Comparison of ENCODE assay signal across 9 mouse cellular contexts in the genomic region with DNA sequence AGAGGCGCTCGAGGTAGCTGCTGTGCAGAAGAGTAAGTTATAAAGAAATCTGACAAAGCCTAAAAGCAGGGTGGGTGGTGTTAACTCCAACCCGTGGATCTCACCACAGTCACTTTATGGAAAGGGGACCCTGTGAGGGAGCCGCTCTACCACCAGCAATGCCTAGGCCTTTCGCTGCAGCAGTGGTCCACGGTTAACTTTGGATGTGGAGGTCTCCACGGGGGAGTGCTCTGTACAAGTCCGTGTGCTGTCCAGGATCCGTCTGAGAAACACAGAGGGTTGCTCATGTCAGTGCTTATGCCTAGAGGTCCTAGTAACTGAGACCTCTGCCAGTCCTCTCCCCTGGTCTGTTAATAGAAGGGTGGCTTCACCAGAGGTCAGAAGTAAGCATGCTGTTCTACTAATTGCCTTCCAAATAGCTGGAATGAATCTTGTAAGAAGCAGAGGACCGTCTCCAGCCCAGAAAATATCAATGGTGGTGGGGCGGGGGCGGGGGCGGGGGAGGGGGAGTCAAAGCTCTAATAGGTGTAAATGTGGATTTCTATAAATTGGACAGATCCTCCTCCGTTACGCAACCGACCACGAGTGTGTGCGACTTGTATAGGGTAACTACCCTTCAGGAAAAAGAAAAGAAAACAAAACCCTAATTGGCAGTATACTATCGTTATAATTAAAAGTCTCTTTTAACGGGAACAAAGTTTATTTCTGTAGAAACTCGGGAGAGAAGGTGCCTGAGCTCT.
DNase-seq lines count a peak whose midpoint lies in the region; ATAC-seq and TF ChIP-seq lines count a peak whose summit lies in the region.
"Had no signal": no experiment of that assay in that cellular context is flagged by ENCODE, and none has a peak within 500 bp of the region (broad histone marks: within the 10 kb centered on the region; RNA-seq: fewer than 3 reads in every experiment).

No protein-coding gene starts in this region.

- no peak for DNase-seq in intestine, embryonic 14.5 days (ENCODE audit: low spot score)
- DNase-seq in left cerebral cortex, postnatal 10 days (ENCODE audit: extremely low spot score in 1 of 2, low spot score in 2 of 2): no peak
- no peak for DNase-seq in frontal cortex, postnatal 10 days (ENCODE audit: low spot score in 2 of 2)
- DNase-seq in right cerebral cortex, postnatal 14 days: no peak
- DNase-seq: kidney, adult 18-20 months had no signal

- H3K9ac ChIP-seq in intestine, embryonic 14.5 days (ENCODE audit: low read length): no peak overlapping the region
- no peak overlapping the region for H3K9ac ChIP-seq in intestine, postnatal 0 days (ENCODE audit: low read depth, low read length)
- H3K9ac ChIP-seq in embryonic facial prominence, embryonic 15.5 days: no peak overlapping the region
- no peak overlapping the region for H3K9ac ChIP-seq in hindbrain, embryonic 13.5 days
- no peak overlapping the region for H3K9ac ChIP-seq in midbrain, embryonic 13.5 days (replicated peaks)

- 44% methylated on average over 21 of the region's 21 CpGs for WGBS in intestine, embryonic 14.5 days
- 52% methylated on average over 21 of the region's 21 CpGs for WGBS in intestine, postnatal 0 days
- 33% methylated on average over 21 of the region's 21 CpGs for WGBS in embryonic facial prominence, embryonic 15.5 days
- WGBS in hindbrain, embryonic 13.5 days: 33% methylated on average over 21 of the region's 21 CpGs
- 38% methylated on average over 21 of the region's 21 CpGs for WGBS in midbrain, embryonic 13.5 days

- no peak overlapping the region for H3K4me3 ChIP-seq in intestine, embryonic 14.5 days (ENCODE audit: low read depth, low read length)
- no peak overlapping the region for H3K4me3 ChIP-seq in intestine, postnatal 0 days (ENCODE audit: low read depth, low read length)
- peak overlapping the region; percentile 10; the same call in 1 of the 2 replicates for H3K4me3 ChIP-seq in embryonic facial prominence, embryonic 15.5 days (replicated peaks)
- H3K4me3 ChIP-seq in hindbrain, embryonic 13.5 days: no peak overlapping the region
- H3K4me3 ChIP-seq in midbrain, embryonic 13.5 days (replicated peaks): no peak overlapping the region; the same call in 1 of the 2 replicates

- intact Hi-C loops in left cerebral cortex, postnatal 10 days (cut with DNase I): no loop called here

- TF ChIP-seq CTCF in intestine, postnatal 0 days (IDR thresholded peaks at IDR 0.05; ENCODE audit: low read depth): no peak

- H3K27me3 ChIP-seq in intestine, embryonic 14.5 days (replicated peaks; ENCODE audit: control insufficient read depth, insufficient read depth, low read length): no peaks in the 10 kb centered on the region
- H3K27me3 ChIP-seq in intestine, postnatal 0 days (replicated peaks; ENCODE audit: control insufficient read depth, insufficient read depth, low read length): 0 out of 2 replicates have a peak, but pooled peaks cover 4% of the 10 kb centered on the region
- H3K27me3 ChIP-seq in embryonic facial prominence, embryonic 15.5 days: no peaks in the 10 kb centered on the region
- H3K27me3 ChIP-seq in hindbrain, embryonic 13.5 days: peaks cover 24% of the 10 kb centered on the region
- H3K27me3 ChIP-seq in midbrain, embryonic 13.5 days: 0 out of 2 replicates have a peak, but pooled peaks cover 7% of the 10 kb centered on the region

- no peaks in the 10 kb centered on the region for H3K36me3 ChIP-seq in intestine, embryonic 14.5 days (ENCODE audit: control insufficient read depth, insufficient read depth, low read length)
- no peaks in the 10 kb centered on the region for H3K36me3 ChIP-seq in intestine, postnatal 0 days (ENCODE audit: control insufficient read depth, insufficient read depth)
- no peaks in the 10 kb centered on the region for H3K36me3 ChIP-seq in embryonic facial prominence, embryonic 15.5 days
- H3K36me3 ChIP-seq in hindbrain, embryonic 13.5 days: no peaks in the 10 kb centered on the region
- no peaks in the 10 kb centered on the region for H3K36me3 ChIP-seq in midbrain, embryonic 13.5 days

- H3K9me3 ChIP-seq in intestine, embryonic 14.5 days (ENCODE audit: control insufficient read depth, low read length): no peaks in the 10 kb centered on the region
- no peaks in the 10 kb centered on the region for H3K9me3 ChIP-seq in intestine, postnatal 0 days (ENCODE audit: control insufficient read depth)
- H3K9me3 ChIP-seq in embryonic facial prominence, embryonic 15.5 days (replicated peaks): no peaks in the 10 kb centered on the region
- H3K9me3 ChIP-seq in hindbrain, embryonic 13.5 days: no peaks in the 10 kb centered on the region
- no peaks in the 10 kb centered on the region for H3K9me3 ChIP-seq in midbrain, embryonic 13.5 days

- 0 out of 2 replicates have a peak, but pooled peaks cover 6% of the 10 kb centered on the region for H3K4me1 ChIP-seq in intestine, embryonic 14.5 days (replicated peaks; ENCODE audit: control insufficient read depth, insufficient read depth, low read length)
- no peaks in the 10 kb centered on the region for H3K4me1 ChIP-seq in intestine, postnatal 0 days (replicated peaks; ENCODE audit: control insufficient read depth, insufficient read depth, low read length)
- H3K4me1 ChIP-seq in embryonic facial prominence, embryonic 15.5 days: peaks cover 14% of the 10 kb centered on the region; the same call in 1 of the 2 replicates
- peaks cover 27% of the 10 kb centered on the region for H3K4me1 ChIP-seq in hindbrain, embryonic 13.5 days (replicated peaks)
- peaks cover 30% of the 10 kb centered on the region for H3K4me1 ChIP-seq in midbrain, embryonic 13.5 days (replicated peaks)

- no peak for ATAC-seq in intestine, embryonic 14.5 days (replicated peaks; ENCODE audit: low FRiP score, low TSS enrichment, low read depth)
- no peak for ATAC-seq in intestine, postnatal 0 days
- ATAC-seq in embryonic facial prominence, embryonic 15.5 days (ENCODE audit: insufficient number of reproducible peaks, low FRiP score, low TSS enrichment, low read depth): no peak
- no peak for ATAC-seq in hindbrain, embryonic 13.5 days (ENCODE audit: low FRiP score)
- ATAC-seq in midbrain, embryonic 13.5 days: no peak; the same call in 1 of the 2 replicates

- no peak overlapping the region for H3K27ac ChIP-seq in intestine, embryonic 14.5 days (ENCODE audit: low read depth)
- H3K27ac ChIP-seq in intestine, postnatal 0 days (ENCODE audit: low read depth, low read length): no peak overlapping the region
- H3K27ac ChIP-seq in embryonic facial prominence, embryonic 15.5 days (replicated peaks): no peak overlapping the region
- H3K27ac ChIP-seq in hindbrain, embryonic 13.5 days: no peak overlapping the region
- no peak overlapping the region for H3K27ac ChIP-seq in midbrain, embryonic 13.5 days

- H3K4me2 ChIP-seq in intestine, embryonic 14.5 days (ENCODE audit: low read length): 0 out of 2 replicates have a peak overlapping the region, but pooled peaks have one; percentile 9
- H3K4me2 ChIP-seq in intestine, postnatal 0 days (replicated peaks; ENCODE audit: low read depth): no peak overlapping the region; the same call in 1 of the 2 replicates
- peak overlapping the region; percentile 24; the same call in 1 of the 2 replicates for H3K4me2 ChIP-seq in embryonic facial prominence, embryonic 15.5 days (replicated peaks)
- peak overlapping the region; percentile 30 for H3K4me2 ChIP-seq in hindbrain, embryonic 13.5 days
- H3K4me2 ChIP-seq in midbrain, embryonic 13.5 days (replicated peaks): peak overlapping the region; percentile 38
